Mouse (Mus musculus) cerebellum, adult 2 months (tissue): Measurements from ENCODE around the gene Nudt4.

Source experiments
- CTCF ChIP-seq: fragments of 200-500 bp; IDR thresholded peaks from 2 replicates; pipeline ENCODE4 v1.5.1; 2011; ENCODE audit warnings: low read depth, mild to moderate bottlenecking, control low read depth, low read length, moderate library complexity, borderline replicate concordance; ENCODE audit not compliant: insufficient read depth
- POLR2A ChIP-seq: fragments of 200-500 bp; IDR thresholded peaks from 2 replicates; pipeline ENCODE4 v1.6.1; 2011; ENCODE audit warnings: low read length, control low read depth, borderline replicate concordance; ENCODE audit not compliant: insufficient read depth

DNA sequence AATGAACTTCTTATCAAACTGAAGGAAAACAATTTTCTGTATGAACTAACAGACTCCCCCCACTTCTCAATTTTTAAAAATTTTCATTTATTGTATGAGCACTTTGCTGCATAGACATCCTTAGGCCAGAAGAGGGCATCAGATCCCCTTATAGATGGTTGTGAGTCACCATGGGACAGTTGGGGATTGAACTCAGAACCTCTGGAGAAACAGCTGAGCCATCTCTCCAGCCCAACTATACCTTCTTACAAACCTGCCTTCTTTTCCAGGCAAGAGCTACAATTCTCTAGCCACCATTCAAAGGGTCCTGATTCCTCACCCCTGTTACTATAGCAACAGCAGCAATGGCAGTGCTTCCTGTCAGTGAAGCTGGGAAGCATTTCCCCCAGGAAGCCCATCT lies 12.2 kb downstream of the Nudt4 start:
- TF ChIP-seq POLR2A (no peak), CTCF (peak; percentile 23; the same call in 1 of the 2 replicates)
